Mouse (Mus musculus) lung, embryonic 14.5 days (tissue): ENCODE measurements at regions not wholly inside any gene's neighbourhood (a gene's known extent, or its start where the extent isn't known, plus 50 kb on each side); places are given as distances from the start of the nearest gene placed in this dataset.

Experiments used
- ATAC-seq: fragments of 200-750 bp; cut with Nextera tagmentation; 2 replicates; pipeline ENCODE4 v1.8.0; 2017; ENCODE audit warnings: mild to moderate bottlenecking, moderate TSS enrichment, moderate library complexity; ENCODE audit not compliant: insufficient read depth
- DNase-seq: peaks from one replicate; pipeline ENCODE4 v3.0.0-alpha.2; 2015
- H3K27ac ChIP-seq: fragments of 300-500 bp; sonication (generic); 2 replicates; pipeline ENCODE4 v1.5.1; 2014; ENCODE audit warnings: low read depth, mild to moderate bottlenecking, moderate library complexity
- H3K27me3 ChIP-seq: fragments of 300-500 bp; sonication (generic); 2 replicates; pipeline ENCODE4 v1.6.1; 2014; ENCODE audit warnings: low read length, control low read depth; ENCODE audit not compliant: insufficient read depth
- H3K36me3 ChIP-seq: fragments of 300-500 bp; sonication (generic); 2 replicates; pipeline ENCODE4 v1.6.1; 2014; ENCODE audit warnings: control low read depth; ENCODE audit not compliant: insufficient read depth
- H3K4me1 ChIP-seq: fragments of 300-500 bp; sonication (generic); 2 replicates; pipeline ENCODE4 v1.6.1; 2014; ENCODE audit warnings: antibody characterized with exemption, control low read depth; ENCODE audit not compliant: insufficient read depth
- H3K4me2 ChIP-seq: fragments of 300-500 bp; sonication (generic); 2 replicates; pipeline ENCODE4 v1.6.1; 2014; ENCODE audit warnings: mild to moderate bottlenecking
- H3K4me3 ChIP-seq: fragments of 300-500 bp; sonication (generic); 2 replicates; pipeline ENCODE4 v1.5.1; 2014; ENCODE audit warnings: low read depth, low read length
- H3K9ac ChIP-seq: fragments of 300-500 bp; sonication (generic); 2 replicates; pipeline ENCODE4 v1.6.1; 2014
- H3K9me3 ChIP-seq: fragments of 300-500 bp; sonication (generic); 2 replicates; pipeline ENCODE4 v1.6.1; 2016; ENCODE audit warnings: low read depth, low read length, control low read depth
- CTCF ChIP-seq: IDR thresholded peaks from 2 replicates; pipeline ENCODE4 v1.5.1; 2016; ENCODE audit warnings: antibody characterized with exemption, low read depth
- WGBS: fragments of 180-500 bp; shearing (Covaris S2); extraction: QIAGEN DNeasy Blood & Tissue Kit; methylation state at CpG from one replicate; pipeline ENCODE4 v1.1.7; 2014; 5-methylcytosine and 5-hydroxymethylcytosine counted together

DNA sequence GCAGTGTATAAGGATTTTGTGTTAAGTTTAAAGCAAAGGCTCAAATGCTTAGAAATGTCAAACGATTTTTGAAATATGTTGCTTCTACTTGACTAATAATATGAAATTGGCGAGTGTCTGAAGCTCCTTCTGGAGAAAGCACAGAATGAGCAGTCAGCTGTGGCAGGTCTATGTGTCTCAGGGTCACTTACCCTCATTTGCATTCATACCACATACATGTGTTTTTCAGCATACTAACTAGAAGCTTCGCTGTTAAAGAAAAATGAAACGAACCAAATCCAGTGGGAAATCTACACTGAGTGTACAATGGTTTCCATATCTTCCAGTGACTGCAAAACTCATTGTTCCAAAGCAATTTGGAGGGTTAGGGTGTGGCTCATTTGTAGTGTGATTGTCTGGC is 88.7 kb upstream of the Emb start:
- no peaks in the 10 kb centered on the region for H3K4me1 ChIP-seq
- H3K4me2 ChIP-seq: no peak overlapping the region
- H3K27ac ChIP-seq: no peak overlapping the region
- ATAC-seq: no peak
- 73% methylated on average over 4 of the region's 4 CpGs for WGBS
- no peaks in the 10 kb centered on the region for H3K36me3 ChIP-seq
- H3K27me3 ChIP-seq: no peaks in the 10 kb centered on the region
- TF ChIP-seq CTCF: no peak
- no peaks in the 10 kb centered on the region for H3K9me3 ChIP-seq
- no peak for DNase-seq
- no peak overlapping the region for H3K9ac ChIP-seq
- no peak overlapping the region for H3K4me3 ChIP-seq

- TF ChIP-seq CTCF: no peak
- ATAC-seq (no peak), DNase-seq (no peak)
- Histone ChIP-seq H3K4me1 (no peaks in the 10 kb centered on the region), H3K36me3 (no peaks in the 10 kb centered on the region), H3K4me3 (no peak overlapping the region), H3K9me3 (no peaks in the 10 kb centered on the region), H3K27ac (no peak overlapping the region), H3K4me2 (no peak overlapping the region), H3K9ac (no peak overlapping the region), H3K27me3 (no peaks in the 10 kb centered on the region)
- 80% methylated on average over 5 of the region's 5 CpGs for WGBS
Observed at GRCm38 (mm10) chr13:117114797-117115196, 89.5 kb upstream of the Parp8 start.

GRCm38 (mm10) chr13:117112424-117112823 is 87.1 kb upstream of the Parp8 start:
- ATAC-seq (no peak), DNase-seq (no peak)
- no peak overlapping the region for H3K9ac ChIP-seq
- WGBS: 68% methylated on average over 1 of the region's 1 CpGs
- no peaks in the 10 kb centered on the region for H3K36me3 ChIP-seq
- H3K4me3 ChIP-seq: no peak overlapping the region
- H3K4me2 ChIP-seq: no peak overlapping the region
- no peaks in the 10 kb centered on the region for H3K27me3 ChIP-seq
- H3K4me1 ChIP-seq: no peaks in the 10 kb centered on the region
- no peak for TF ChIP-seq CTCF
- H3K27ac ChIP-seq: no peak overlapping the region
- H3K9me3 ChIP-seq: no peaks in the 10 kb centered on the region

GRCm38 (mm10) chr13:117105151-117105660 is 79.9 kb upstream of the Parp8 start:
- H3K9ac ChIP-seq: no peak overlapping the region
- H3K4me3 ChIP-seq: no peak overlapping the region
- DNase-seq: peak; percentile 47

GRCm38 (mm10) chr13:117094773-117095172 is 69.4 kb upstream of the Parp8 start:
- Histone ChIP-seq H3K27ac (no peak overlapping the region), H3K4me3 (no peak overlapping the region), H3K36me3 (no peaks in the 10 kb centered on the region), H3K4me1 (no peaks in the 10 kb centered on the region), H3K9ac (no peak overlapping the region), H3K27me3 (no peaks in the 10 kb centered on the region), H3K9me3 (no peaks in the 10 kb centered on the region), H3K4me2 (no peak overlapping the region)
- DNase-seq (no peak), ATAC-seq (no peak)
- no peak for TF ChIP-seq CTCF
- 88% methylated on average over 1 of the region's 1 CpGs for WGBS

More at GRCm38 (mm10) chr13:117105151-117105660, 79.9 kb upstream of the Parp8 start:
- no peak for TF ChIP-seq CTCF
- 65% methylated on average over 1 of the region's 1 CpGs for WGBS
- Histone ChIP-seq H3K4me1 (no peaks in the 10 kb centered on the region), H3K36me3 (no peaks in the 10 kb centered on the region), H3K27me3 (no peaks in the 10 kb centered on the region), H3K27ac (no peak overlapping the region), H3K9me3 (no peaks in the 10 kb centered on the region), H3K4me2 (no peak overlapping the region)
- ATAC-seq: no peak

DNA sequence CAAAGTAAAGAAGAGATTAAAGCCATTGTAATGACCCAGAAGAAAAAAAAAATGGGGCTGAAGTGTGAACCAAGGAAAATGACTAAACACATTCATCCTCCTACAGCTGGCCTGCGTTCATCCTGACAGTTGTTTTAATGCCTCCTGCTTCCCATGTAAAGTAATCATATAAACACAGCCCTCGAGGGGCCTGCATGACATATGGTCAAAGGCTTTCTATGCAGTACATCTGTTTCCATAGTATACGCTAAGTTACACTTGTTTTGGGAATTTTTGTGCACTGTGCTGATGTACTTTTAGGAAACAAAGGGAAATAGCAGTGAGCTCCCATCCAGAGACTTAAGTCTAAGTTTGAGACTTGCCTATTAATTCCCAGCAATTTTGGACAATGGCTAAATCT is 63.3 kb upstream of the Parp8 start:
- 34% methylated on average over 3 of the region's 3 CpGs for WGBS
- Histone ChIP-seq H3K36me3 (no peaks in the 10 kb centered on the region), H3K4me2 (no peak overlapping the region), H3K4me1 (no peaks in the 10 kb centered on the region; the same call in 1 of the 2 replicates), H3K9me3 (no peaks in the 10 kb centered on the region), H3K9ac (no peak overlapping the region), H3K4me3 (no peak overlapping the region), H3K27ac (no peak overlapping the region), H3K27me3 (no peaks in the 10 kb centered on the region)
- ATAC-seq (peak; percentile 79; the same call in 1 of the 2 replicates), DNase-seq (peak; percentile 59)
- TF ChIP-seq CTCF: no peak

- Histone ChIP-seq H3K4me2 (no peak overlapping the region), H3K4me3 (no peak overlapping the region), H3K27me3 (no peaks in the 10 kb centered on the region), H3K9ac (no peak overlapping the region), H3K9me3 (no peaks in the 10 kb centered on the region), H3K27ac (no peak overlapping the region), H3K4me1 (no peaks in the 10 kb centered on the region), H3K36me3 (no peaks in the 10 kb centered on the region)
- ATAC-seq (no peak), DNase-seq (no peak)
- WGBS: 85% methylated on average over 4 of the region's 4 CpGs
- TF ChIP-seq CTCF: no peak
Observed at GRCm38 (mm10) chr13:117082758-117083157, 57.4 kb upstream of the Parp8 start.

DNA sequence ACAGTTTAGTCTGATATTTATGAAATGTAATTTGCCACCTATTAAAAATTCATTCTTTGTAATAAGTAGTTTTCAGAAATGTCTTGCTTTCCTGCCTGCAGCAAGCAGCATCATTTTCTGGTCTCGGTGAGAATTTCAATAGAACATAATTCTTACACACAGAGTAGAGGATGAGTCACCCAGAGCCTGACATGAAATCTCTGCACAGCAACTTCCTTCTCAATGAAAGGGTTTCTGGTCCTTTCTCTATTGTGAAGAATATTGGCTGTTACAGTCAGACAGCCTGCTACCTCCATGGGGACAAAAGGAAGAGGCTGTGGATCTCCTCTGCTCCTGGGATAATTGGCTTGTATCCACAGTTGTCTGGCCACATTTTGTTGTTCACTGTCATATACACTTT is 54.0 kb upstream of the Parp8 start:
- DNase-seq (no peak), ATAC-seq (no peak)
- no peaks in the 10 kb centered on the region for H3K9me3 ChIP-seq
- H3K27ac ChIP-seq: no peak overlapping the region
- no peak overlapping the region for H3K4me3 ChIP-seq
- no peak overlapping the region for H3K9ac ChIP-seq
- H3K4me1 ChIP-seq: no peaks in the 10 kb centered on the region
- H3K27me3 ChIP-seq: no peaks in the 10 kb centered on the region
- H3K4me2 ChIP-seq: no peak overlapping the region
- no peaks in the 10 kb centered on the region for H3K36me3 ChIP-seq
- 77% methylated on average over 1 of the region's 1 CpGs for WGBS
- TF ChIP-seq CTCF: no peak
